Mouse (Mus musculus) small intestine, adult 2 months (tissue): ENCODE data around the gene Drd4. TPM values are rescaled to one million over a fixed set of nuclear protein-coding genes. Genes with fewer than 3 reads are reported as not detected.
A peak's percentile ranks its signal among the peaks of the same experiment; 100 is the strongest.
"Not testable (repeated sequence)": the region's sequence is repeated elsewhere in the genome, so short reads cannot be mapped to it uniquely, and the experiment has no call there.

Experiments used
- H3K27ac ChIP-seq: fragments of 200-500 bp; 2 replicates; pipeline ENCODE4 v1.5.1; 2012; ENCODE audit warnings: low read depth, low read length, control low read depth, inconsistent platforms; ENCODE audit not compliant: insufficient read depth
- H3K27me3 ChIP-seq: fragments of 200-500 bp; 2 replicates; pipeline ENCODE4 v1.6.1; 2012; ENCODE audit warnings: mild to moderate bottlenecking, moderate library complexity, low read length, inconsistent platforms; ENCODE audit not compliant: control insufficient read depth, insufficient read depth
- H3K36me3 ChIP-seq: fragments of 200-500 bp; 2 replicates; pipeline ENCODE4 v1.6.1; 2012; ENCODE audit warnings: mild to moderate bottlenecking, low read length, control low read depth, inconsistent platforms; ENCODE audit not compliant: control insufficient read depth, insufficient read depth
- H3K4me1 ChIP-seq: fragments of 200-500 bp; 2 replicates; pipeline ENCODE4 v1.6.1; 2012; ENCODE audit warnings: low read length, inconsistent platforms, mixed read lengths; ENCODE audit not compliant: control insufficient read depth, insufficient read depth, insufficient read length
- H3K4me3 ChIP-seq: fragments of 200-500 bp; 2 replicates; pipeline ENCODE4 v1.5.1; 2012; ENCODE audit warnings: low read depth, mild to moderate bottlenecking, control low read depth, inconsistent platforms, low read length, moderate library complexity
- CTCF ChIP-seq: fragments of 200-500 bp; IDR thresholded peaks from 2 replicates; pipeline ENCODE4 v1.5.1; 2012; ENCODE audit warnings: low read depth, mild to moderate bottlenecking, control low read depth, inconsistent platforms, low read length, moderate library complexity, mixed read lengths; ENCODE audit not compliant: insufficient replicate concordance, insufficient read length; ENCODE audit errors: extremely low read depth
- POLR2A ChIP-seq: fragments of 200-500 bp; IDR thresholded peaks from 2 replicates; pipeline ENCODE4 v1.6.1; 2012; ENCODE audit warnings: low read depth, mild to moderate bottlenecking, control low read depth, inconsistent platforms, low read length, moderate library complexity
- WGBS: fragments of 180-500 bp; shearing (Covaris S2); methylation state at CpG from one replicate; pipeline ENCODE4 v1.1.7; 2018; 5-methylcytosine and 5-hydroxymethylcytosine counted together
- polyA plus RNA-seq: library from polyadenylated mRNA; depleted of rRNA; stranded (reverse); fragments of >200 nt; gene quantifications from 2 replicates; pipeline ENCODE4 v1.2.3, GENCODE M21; 2012; rRNA removed

Drd4 gene
- polyA plus RNA-seq = 0.04 and 0.30 TPM in 2 replicates

- WGBS = 9% methylated on average over 46 of the region's 46 CpGs
- H3K36me3 ChIP-seq = no peaks in the 10 kb centered on the region
- peaks cover 30% of the 10 kb centered on the region for H3K27me3 ChIP-seq
- TF ChIP-seq CTCF = no peak
- TF ChIP-seq POLR2A = no peak
- peaks cover 13% of the 10 kb centered on the region for H3K4me1 ChIP-seq
- peak within 1 kb of the TSS; percentile 41 for H3K4me3 ChIP-seq
- H3K27ac ChIP-seq = no peak within 1 kb of the TSS
These were observed at the start of gene Drd4 for GRCm38 (mm10) chr7:141291921-141292582. Drd4 (plus strand) TSS chr7:141292006.

GRCm38 (mm10) chr7:141250486-141250885 is 41.3 kb upstream of the Drd4 start:
- H3K27ac ChIP-seq, H3K27me3 ChIP-seq, H3K4me1 ChIP-seq, H3K4me3 ChIP-seq: not testable (repeated sequence)
- H3K36me3 ChIP-seq = peaks cover 64% of the 10 kb centered on the region
- 75% methylated on average over 4 of the region's 4 CpGs for WGBS

- WGBS = 89% methylated on average over 10 of the region's 10 CpGs
- Histone ChIP-seq H3K4me3 (no peak overlapping the region), H3K27ac (no peak overlapping the region), H3K27me3 (no peaks in the 10 kb centered on the region), H3K4me1 (no peaks in the 10 kb centered on the region), H3K36me3 (peaks cover 77% of the 10 kb centered on the region)
- TF ChIP-seq POLR2A (no peak), CTCF (no peak)
These were observed 35.6 kb upstream of the Drd4 start for GRCm38 (mm10) chr7:141256159-141256558.

GRCm38 (mm10) chr7:141261480-141261879 is 30.3 kb upstream of the Drd4 start:
- no peak overlapping the region for H3K27ac ChIP-seq
- 85% methylated on average over 3 of the region's 3 CpGs for WGBS
- H3K36me3 ChIP-seq = peaks cover 78% of the 10 kb centered on the region
- no peak overlapping the region for H3K4me3 ChIP-seq
- no peak for TF ChIP-seq POLR2A
- TF ChIP-seq CTCF = no peak
- peaks cover 12% of the 10 kb centered on the region for H3K4me1 ChIP-seq
- no peaks in the 10 kb centered on the region for H3K27me3 ChIP-seq

GRCm38 (mm10) chr7:141263640-141264039 is 28.2 kb upstream of the Drd4 start:
- Histone ChIP-seq H3K4me1 (peaks cover 16% of the 10 kb centered on the region), H3K4me3 (no peak overlapping the region), H3K27me3 (no peaks in the 10 kb centered on the region), H3K27ac (no peak overlapping the region), H3K36me3 (peaks cover 58% of the 10 kb centered on the region)
- WGBS = 90% methylated on average over 13 of the region's 13 CpGs
- no peak for TF ChIP-seq POLR2A
- no peak for TF ChIP-seq CTCF

- Histone ChIP-seq H3K4me3 (peak overlapping the region; percentile 58), H3K4me1 (peaks cover 21% of the 10 kb centered on the region), H3K36me3 (peaks cover 58% of the 10 kb centered on the region), H3K27ac (no peak overlapping the region), H3K27me3 (no peaks in the 10 kb centered on the region)
- TF ChIP-seq POLR2A = no peak
- TF ChIP-seq CTCF = no peak
- WGBS = 76% methylated on average over 11 of the region's 11 CpGs
These were observed 27.6 kb upstream of the Drd4 start for GRCm38 (mm10) chr7:141264041-141264700.

- Histone ChIP-seq H3K27me3 (no peaks in the 10 kb centered on the region), H3K4me1 (peaks cover 24% of the 10 kb centered on the region), H3K36me3 (peaks cover 57% of the 10 kb centered on the region), H3K27ac (peak overlapping the region; percentile 97), H3K4me3 (peak overlapping the region; percentile 58)
- WGBS = 16% methylated on average over 12 of the region's 12 CpGs
- TF ChIP-seq POLR2A (no peak), CTCF (peak; percentile 59)
These were observed 26.9 kb upstream of the Drd4 start for GRCm38 (mm10) chr7:141264761-141265410.
